In the genomic region with DNA sequence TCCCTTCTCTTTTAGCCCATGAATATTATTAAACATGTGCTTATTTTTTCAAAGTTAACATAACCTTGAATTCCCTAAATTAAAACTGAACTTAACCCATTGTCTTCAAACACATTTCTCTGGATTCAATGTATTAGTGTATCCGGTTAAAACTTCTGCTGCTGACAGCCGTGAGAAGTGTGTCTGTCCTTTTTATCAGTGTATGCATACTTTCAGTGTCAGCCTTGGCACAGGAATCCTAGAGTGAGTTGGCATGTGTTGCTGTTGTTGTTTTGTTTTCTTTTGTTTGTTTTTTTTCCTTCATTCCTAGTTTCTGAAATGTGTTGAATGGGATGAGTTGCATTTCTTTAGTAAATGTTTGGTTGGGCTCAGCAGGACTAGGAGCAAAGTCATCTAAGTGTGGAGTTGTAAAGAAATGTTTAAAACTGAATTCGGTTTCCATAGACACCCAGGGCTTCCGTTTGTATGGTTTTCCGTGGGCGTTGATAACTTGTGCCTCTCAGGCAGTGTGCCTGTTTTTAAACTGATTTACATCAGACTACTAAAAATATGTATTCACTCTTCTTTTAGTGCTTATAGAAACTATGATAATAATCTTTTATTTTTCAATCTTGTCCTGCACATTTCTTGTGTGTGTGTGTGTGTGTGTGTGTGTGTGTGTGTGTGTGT, we compare ENCODE assay signal across 14 mouse cellular contexts.
DNase-seq lines count a peak whose midpoint lies in the region; ATAC-seq lines count a peak whose summit lies in the region.
"Had no signal": no experiment of that assay in that cellular context is flagged by ENCODE, and none has a peak within 500 bp of the region (broad histone marks: within the 10 kb centered on the region; RNA-seq: fewer than 3 reads in every experiment).

No protein-coding gene starts in this region.

- H3K9ac ChIP-seq in midbrain, embryonic 13.5 days (replicated peaks), result no peak overlapping the region

- no peaks in the 10 kb centered on the region for H3K27me3 ChIP-seq in heart, embryonic 10.5 days (ENCODE audit: insufficient read depth, poor library complexity, severe bottlenecking)
- H3K27me3 ChIP-seq in midbrain, embryonic 13.5 days, result no peaks in the 10 kb centered on the region

- H3K9me3 ChIP-seq in heart, embryonic 10.5 days, result no peaks in the 10 kb centered on the region
- no peaks in the 10 kb centered on the region for H3K9me3 ChIP-seq in midbrain, embryonic 13.5 days

- H3K36me3 ChIP-seq in heart, embryonic 10.5 days, result no peaks in the 10 kb centered on the region
- no peaks in the 10 kb centered on the region for H3K36me3 ChIP-seq in midbrain, embryonic 13.5 days

- no peak overlapping the region for H3K27ac ChIP-seq in heart, embryonic 10.5 days
- no peak overlapping the region for H3K27ac ChIP-seq in midbrain, embryonic 13.5 days
- H3K27ac ChIP-seq: kidney, postnatal 0 days; layer of hippocampus, adult 2 months had no signal

- no peak overlapping the region for H3K4me2 ChIP-seq in midbrain, embryonic 13.5 days (replicated peaks)
- H3K4me2 ChIP-seq: liver, embryonic 11.5 days had no signal

- 39% methylated on average over 6 of the region's 6 CpGs for WGBS in heart, embryonic 10.5 days
- WGBS in midbrain, embryonic 13.5 days, result 68% methylated on average over 6 of the region's 6 CpGs

- no peak overlapping the region for H3K4me3 ChIP-seq in heart, embryonic 10.5 days
- H3K4me3 ChIP-seq in midbrain, embryonic 13.5 days (replicated peaks), result no peak overlapping the region
- H3K4me3 ChIP-seq: layer of hippocampus, adult 2 months had no signal

- DNase-seq in heart, adult 11 months, result peak; percentile 22
- no peak for DNase-seq in heart, embryonic 10.5 days (ENCODE audit: low spot score)
- DNase-seq in thymus, postnatal 25 days, result peak; percentile 30
- no peak for DNase-seq in thymus, postnatal 10 days (ENCODE audit: low spot score in 2 of 2)
- peak; percentile 67 for DNase-seq in induced T-regulatory cell, adult 2 months (ENCODE audit: low read depth)
- DNase-seq in thymus, postnatal 4 days, result peak; percentile 23
- DNase-seq: cerebellum, adult 11-12 months; cerebellum, postnatal 36 days; right cerebral cortex, postnatal 4 days had no signal

- no peak for ATAC-seq in erythroblast, adult 5-6 weeks (replicated peaks; ENCODE audit: low FRiP score, poor library complexity, severe bottlenecking)
- no peak for ATAC-seq in midbrain, embryonic 13.5 days

- H3K4me1 ChIP-seq in heart, embryonic 10.5 days, result no peaks in the 10 kb centered on the region
- H3K4me1 ChIP-seq in midbrain, embryonic 13.5 days (replicated peaks), result no peaks in the 10 kb centered on the region

Comparison
In these comparisons a context has a peak if more than half of its experiments do, and no peak if none do; other contexts are left out.
1. DNase-seq: peak in heart, adult 11 months (single experiment), thymus, postnatal 25 days (single experiment), induced T-regulatory cell, adult 2 months (single experiment) and thymus, postnatal 4 days (single experiment); none in heart, embryonic 10.5 days (single experiment) and thymus, postnatal 10 days (0 of 2).